Mouse (Mus musculus): ENCODE data around the gene Zfp458. TPM values are rescaled to one million over a fixed set of nuclear protein-coding genes. Genes with fewer than 3 reads are reported as not detected.
"Not testable (repeated sequence)": the region's sequence is repeated elsewhere in the genome, so short reads cannot be mapped to it uniquely, and the experiment has no call there.

The Zfp458 gene
- total RNA-seq (2021), result 10 to 100 TPM; 19.0 to 22.1 TPM
- long read RNA-seq, experiment 1, result 0 reads
- long read RNA-seq, experiment 2, partial matches to known transcripts, result 0 of 1 reads
- long read RNA-seq, experiment 2, other reads (novel, unspliced or antisense), result 1 of 1 reads

GRCm38 (mm10) chr13:67278314-67278713 lies at the start of gene Zfp458:
Gene Zfp458, minus strand, starts transcription at chr13:67278466.
- intact Hi-C loops (cut with DNase I), result no loop called here
- no peak within 1 kb of the TSS for H3K27ac ChIP-seq
- no peak for TF ChIP-seq CTCF (IDR thresholded peaks at IDR 0.05)
- H3K4me3 ChIP-seq, result no peak within 1 kb of the TSS
- peak; percentile 13 to 14 for DNase-seq (ENCODE audit: extremely low spot score in 1 of 2, low spot score in 2 of 2)

GRCm38 (mm10) chr13:67306718-67307117 lies 28.5 kb upstream of the Zfp458 start:
- no peak for DNase-seq (ENCODE audit: extremely low spot score in 1 of 2, low spot score in 2 of 2)
- H3K27ac ChIP-seq, result peak overlapping the region; percentile 82
- peak overlapping the region; percentile 93 for H3K4me3 ChIP-seq
- TF ChIP-seq CTCF (IDR thresholded peaks at IDR 0.05), result no peak
- intact Hi-C loops (cut with DNase I), result loop anchor here (1.0 to 5.0 kb wide), 8 partner anchors 26 to 246 kb away; partner anchors contain the start of genes Gm28044, Gm28557, Rsl1 and Zfp595

DNA sequence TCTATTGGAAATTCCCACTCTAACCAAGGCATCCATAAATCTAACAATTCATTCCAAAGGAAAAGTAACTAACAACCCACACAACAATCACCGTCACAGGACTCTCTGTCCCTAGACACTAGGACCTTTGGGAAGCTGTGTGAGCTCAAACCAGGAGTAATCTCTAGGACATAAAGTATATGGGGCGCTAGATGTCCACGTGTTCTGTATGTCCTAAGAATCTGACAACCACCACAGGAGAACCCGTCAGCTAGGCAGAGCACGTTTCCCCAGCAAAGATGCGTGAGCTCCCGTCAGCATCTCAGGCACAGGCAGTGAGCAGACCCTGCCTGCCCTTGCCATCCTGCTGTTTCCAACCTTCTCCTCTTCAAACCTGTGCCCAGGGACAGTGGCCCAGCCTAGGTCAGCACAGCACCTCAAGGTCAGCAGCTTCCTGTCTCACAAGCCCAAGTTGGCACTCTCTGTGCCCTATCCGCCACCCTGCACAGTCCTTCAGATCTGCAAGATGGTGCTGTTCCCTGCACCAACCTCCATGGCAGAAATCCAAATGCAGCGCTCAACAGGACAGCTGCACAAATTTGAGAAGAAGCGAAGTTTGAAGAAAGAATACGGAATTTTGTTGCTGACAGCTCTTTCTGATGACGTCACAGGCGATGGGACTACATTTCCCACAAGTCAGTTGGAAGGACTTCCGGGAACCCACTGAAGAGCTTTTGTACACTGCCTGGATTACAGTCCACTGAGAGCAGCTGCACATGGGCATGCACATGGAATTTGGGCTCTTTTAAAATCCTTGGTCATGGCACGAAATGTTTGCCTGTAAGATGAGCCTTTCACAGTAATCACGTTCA lies 27.8 kb upstream of the Zfp458 start, which contains the start of gene Zfp457:
Zfp457 (minus strand) TSS at position 664 of the 851 bp plus-strand sequence.
- Histone ChIP-seq H3K27ac (peak within 1 kb of the TSS; percentile 82), H3K4me3 (peak within 1 kb of the TSS; percentile 93)
- DNase-seq (ENCODE audit: extremely low spot score in 1 of 2, low spot score in 2 of 2), result peak; percentile 88 to 89
- intact Hi-C loops (cut with DNase I), result loop anchor here (1.0 to 5.0 kb wide), 8 partner anchors 27 to 247 kb away; partner anchors contain the start of genes Gm28044, Gm28557, Rsl1 and Zfp595
- TF ChIP-seq CTCF (IDR thresholded peaks at IDR 0.05), result no peak; the same call in 1 of the 2 replicates

- DNase-seq (ENCODE audit: extremely low spot score in 1 of 2, low spot score in 2 of 2), result not testable (repeated sequence)
- Histone ChIP-seq H3K4me3 (peak overlapping the region; percentile 81), H3K27ac (peak overlapping the region; percentile 70)
- intact Hi-C loops (cut with DNase I), result loop anchor here (5.0 kb wide), 3 partner anchors 38 to 1298 kb away; partner anchors contain the start of genes Gm28557 and Zfp457
These were observed 8.7 kb downstream of the Zfp458 start for GRCm38 (mm10) chr13:67269383-67270065.

- TF ChIP-seq CTCF (IDR thresholded peaks at IDR 0.05), result no peak
- peak overlapping the region; percentile 70 for H3K27ac ChIP-seq
- intact Hi-C loops (cut with DNase I), result loop anchor here (5.0 kb wide), 3 partner anchors 39 to 1299 kb away; partner anchors contain the start of genes Gm28557 and Zfp457
- DNase-seq (ENCODE audit: extremely low spot score in 1 of 2, low spot score in 2 of 2), result peak; percentile 66 to 75
- H3K4me3 ChIP-seq, result peak overlapping the region; percentile 81
These were observed 9.5 kb downstream of the Zfp458 start for GRCm38 (mm10) chr13:67268568-67269369.

GRCm38 (mm10) chr13:67214015-67214607 lies 64.2 kb downstream of the Zfp458 start:
- Histone ChIP-seq H3K4me3 (no peak overlapping the region), H3K27ac (no peak overlapping the region)
- no peak for DNase-seq (ENCODE audit: extremely low spot score in 1 of 2, low spot score in 2 of 2)
- intact Hi-C loops (cut with DNase I), result no loop called here
- TF ChIP-seq CTCF (IDR thresholded peaks at IDR 0.05), result no peak; the same call in none of the 2 replicates

Other genes starting within 250 kb of the Zfp458 start
- gene Zfp712, start 217.3 kb downstream of the Zfp458 start, total RNA-seq (2021), result 1 to 10 TPM; 4.3 to 4.7 TPM
- gene Zfp708, start 180.5 kb downstream of the Zfp458 start, total RNA-seq (2021), result 1 to 10 TPM; 2.2 to 2.4 TPM
- 1 to 10 TPM; 1.9 to 3.2 TPM for gene Gm28557, start 169.9 kb downstream of the Zfp458 start, total RNA-seq (2021)
- under 1 TPM; 0.29 to 0.44 TPM for gene Rslcan18, start 162.2 kb downstream of the Zfp458 start, total RNA-seq (2021)
- gene Zfp759, start 156.8 kb downstream of the Zfp458 start, total RNA-seq (2021), result 10 to 100 TPM in 1 of 2 experiments, 1 to 10 TPM in 1; 8.8 to 10.0 TPM
- gene Rsl1, start 105.3 kb downstream of the Zfp458 start, total RNA-seq (2021), result 1 to 10 TPM; 4.2 to 4.8 TPM
- 1 to 10 TPM; 2.9 to 3.5 TPM for gene Zfp455, start 84.0 kb downstream of the Zfp458 start, total RNA-seq (2021)
- gene Zfp457, start 28.0 kb upstream of the Zfp458 start, total RNA-seq (2021), result 1 to 10 TPM; 4.2 to 4.9 TPM
- 1 to 10 TPM; 3.1 to 3.8 TPM for gene Zfp595, start 54.1 kb upstream of the Zfp458 start, total RNA-seq (2021)
- gene Gm28044, start 82.1 kb upstream of the Zfp458 start, total RNA-seq (2021), result 1 to 10 TPM in 1 of 2 experiments, under 1 TPM in 1; 0.81 to 1.8 TPM
- gene Zfp953, start 82.1 kb upstream of the Zfp458 start, total RNA-seq (2021), result 1 to 10 TPM in 1 of 2 experiments, under 1 TPM in 1; 0.86 to 1.2 TPM
- not detected for gene Gm28041, start 97.3 kb upstream of the Zfp458 start, total RNA-seq (2021)
- under 1 TPM; 0.54 to 0.58 TPM for gene Zfp456, start 97.3 kb upstream of the Zfp458 start, total RNA-seq (2021)
- gene Zfp429, start 121.4 kb upstream of the Zfp458 start, total RNA-seq (2021), result 1 to 10 TPM; 2.7 to 4.4 TPM
- 1 to 10 TPM; 4.7 to 4.9 TPM for gene Zfp459, start 143.0 kb upstream of the Zfp458 start, total RNA-seq (2021)
- 10 to 100 TPM; 11.7 to 12.4 TPM for gene Zfp874a, start 173.2 kb upstream of the Zfp458 start, total RNA-seq (2021)
- gene Zfp874b, start 205.8 kb upstream of the Zfp458 start, total RNA-seq (2021), result 10 to 100 TPM; 15.5 to 17.6 TPM
- gene Zfp58, start 222.1 kb upstream of the Zfp458 start, total RNA-seq (2021), result 1 to 10 TPM; 8.7 to 9.8 TPM
- under 1 TPM in 1 of 2 experiments, not detected in 1; 0.86 TPM for gene Gm26965, start 247.7 kb upstream of the Zfp458 start, total RNA-seq (2021)
- gene Zfp87, start 247.7 kb upstream of the Zfp458 start, total RNA-seq (2021), result 10 to 100 TPM; 19.8 to 22.9 TPM

Measured in left cerebral cortex, adult 2 months (tissue).